Mouse (Mus musculus): ENCODE measurements at regions not wholly inside any gene's neighbourhood (a gene's known extent, or its start where the extent isn't known, plus 50 kb on each side); places are given as distances from the start of the nearest gene placed in this dataset.
A peak's percentile ranks its signal among the peaks of the same experiment; 100 is the strongest.
"Not testable (repeated sequence)": the region's sequence is repeated elsewhere in the genome, so short reads cannot be mapped to it uniquely, and the experiment has no call there.

GRCm38 (mm10) chr17:93067850-93068249, 131.0 kb upstream of the Adcyap1 start:
- DNase-seq: not testable (repeated sequence)

- no peak for DNase-seq
Observed at GRCm38 (mm10) chr17:93068489-93068888, 130.3 kb upstream of the Adcyap1 start.

- no peak for DNase-seq
Observed at GRCm38 (mm10) chr17:93084048-93084447, 114.8 kb upstream of the Adcyap1 start.

- DNase-seq: no peak
Observed at GRCm38 (mm10) chr17:93104516-93104915, 94.3 kb upstream of the Adcyap1 start.

GRCm38 (mm10) chr17:93140003-93140402, 58.8 kb upstream of the Adcyap1 start:
- DNase-seq: peak; percentile 4

GRCm38 (mm10) chr17:93141125-93141524, 57.7 kb upstream of the Adcyap1 start:
- DNase-seq: peak; percentile 55

All from adrenal gland, postnatal 25 days (tissue).